Mouse (Mus musculus) inflammation-experienced regulatory T-cells, adult 16 weeks (primary cell): ENCODE data around the gene Oas3. TPM values are rescaled to one million over a fixed set of nuclear protein-coding genes. Genes with fewer than 3 reads are reported as not detected.

Source experiments
- polyA plus RNA-seq: library from polyadenylated mRNA; unstranded; fragments of 100-300 nt; shearing (Covaris generic); gene quantifications from one replicate; pipeline ENCODE4 v1.2.1, GENCODE M21; 2017

Gene Oas3
- polyA plus RNA-seq: 14.1 TPM

GRCm38 (mm10) chr5:120777478-120777877 is at the start of gene Oas3:
Gene Oas3, minus strand, starts transcription at chr5:120777661.

GRCm38 (mm10) chr5:120811951-120812819 is 34.7 kb upstream of the Oas3 start, which contains the start of gene Oas1c:
Gene Oas1c, minus strand, starts transcription at chr5:120812514.

GRCm38 (mm10) chr5:120795480-120796034 is 18.1 kb upstream of the Oas3 start, which contains the start of gene Oas1e:
Gene Oas1e, minus strand, starts transcription at chr5:120795530.

GRCm38 (mm10) chr5:120749688-120750087 is 27.8 kb downstream of the Oas3 start, which contains the start of gene Oas2:
Gene Oas2, minus strand, starts transcription at chr5:120749853.

GRCm38 (mm10) chr5:120711827-120712226 is 65.6 kb downstream of the Oas3 start, which contains the start of gene Dtx1:
Gene Dtx1, minus strand, starts transcription at chr5:120711927.

Other genes starting within 250 kb of the Oas3 start
- 29.6 TPM for gene Tpcn1, start 189.0 kb downstream of the Oas3 start, polyA plus RNA-seq
- gene Iqcd, start 188.6 kb downstream of the Oas3 start, polyA plus RNA-seq: 1.2 TPM
- 8.8 TPM for gene Rita1, start 165.1 kb downstream of the Oas3 start, polyA plus RNA-seq
- gene Ddx54, start 164.9 kb downstream of the Oas3 start, polyA plus RNA-seq: 97.1 TPM
- not detected for gene Cfap73, start 143.4 kb downstream of the Oas3 start, polyA plus RNA-seq
- 14.6 TPM for gene Rasal1, start 128.8 kb downstream of the Oas3 start, polyA plus RNA-seq
- 35.3 TPM for gene Dtx1, start 65.7 kb downstream of the Oas3 start, polyA plus RNA-seq
- 1.2 TPM for gene Oas2, start 27.8 kb downstream of the Oas3 start, polyA plus RNA-seq
- not detected for gene Oas1e, start 17.9 kb upstream of the Oas3 start, polyA plus RNA-seq
- gene Oas1c, start 34.9 kb upstream of the Oas3 start, polyA plus RNA-seq: 13.0 TPM
- not detected for gene Oas1f, start 69.7 kb upstream of the Oas3 start, polyA plus RNA-seq
- gene Oas1h, start 83.8 kb upstream of the Oas3 start, polyA plus RNA-seq: not detected
- gene Oas1g, start 110.0 kb upstream of the Oas3 start, polyA plus RNA-seq: 1.1 TPM
- 58.4 TPM for gene Oas1a, start 129.9 kb upstream of the Oas3 start, polyA plus RNA-seq
- gene Oas1d, start 136.9 kb upstream of the Oas3 start, polyA plus RNA-seq: not detected
- not detected for gene Rph3a, start 232.4 kb upstream of the Oas3 start, polyA plus RNA-seq